8 mouse cellular contexts compared by ENCODE assay signal in genomic region chr2:107290697-107291019, GRCm38 (mm10). TPM values are rescaled to one million over a fixed set of nuclear protein-coding genes. Genes with fewer than 3 reads are reported as not detected.
DNase-seq lines count a peak whose midpoint lies in the region; ATAC-seq and TF ChIP-seq lines count a peak whose summit lies in the region.
"Had no signal": no experiment of that assay in that cellular context is flagged by ENCODE, and none has a peak within 500 bp of the region (broad histone marks: within the 10 kb centered on the region; RNA-seq: fewer than 3 reads in every experiment).

No protein-coding gene starts in this region.

- no peak overlapping the region; the same call in 1 of the 2 replicates for H3K4me3 ChIP-seq in lung, postnatal 0 days (ENCODE audit: low read depth, low read length)
- H3K4me3 ChIP-seq in forebrain, embryonic 16.5 days (replicated peaks; ENCODE audit: low read length), result peak overlapping the region; percentile 65
- H3K4me3 ChIP-seq in liver, embryonic 12.5 days, result peak overlapping the region; percentile 20
- H3K4me3 ChIP-seq in stomach, postnatal 0 days (ENCODE audit: low read depth, low read length), result peak overlapping the region; percentile 36
- H3K4me3 ChIP-seq: erythroblast, embryonic 14.5 days had no signal

- H3K9ac ChIP-seq in lung, postnatal 0 days (replicated peaks; ENCODE audit: low read depth), result no peak overlapping the region
- peak overlapping the region; percentile 52 for H3K9ac ChIP-seq in forebrain, embryonic 16.5 days (replicated peaks; ENCODE audit: low read depth, low read length)
- no peak overlapping the region for H3K9ac ChIP-seq in liver, embryonic 12.5 days
- no peak overlapping the region for H3K9ac ChIP-seq in stomach, postnatal 0 days (ENCODE audit: low read length)

- H3K4me2 ChIP-seq in lung, postnatal 0 days (replicated peaks; ENCODE audit: low read depth, low read length), result peak overlapping the region; percentile 45
- H3K4me2 ChIP-seq in forebrain, embryonic 16.5 days (ENCODE audit: low read length), result peak overlapping the region; percentile 99
- H3K4me2 ChIP-seq in liver, embryonic 12.5 days, result peak overlapping the region; percentile 51
- peak overlapping the region; percentile 57 for H3K4me2 ChIP-seq in stomach, postnatal 0 days (replicated peaks; ENCODE audit: low read depth)

- ATAC-seq in lung, postnatal 0 days, result no peak
- peak; percentile 73 for ATAC-seq in forebrain, embryonic 16.5 days
- peak; percentile 21; the same call in 1 of the 2 replicates for ATAC-seq in liver, embryonic 12.5 days
- no peak; the same call in 1 of the 2 replicates for ATAC-seq in stomach, postnatal 0 days (ENCODE audit: low FRiP score, low TSS enrichment)

- H3K27me3 ChIP-seq in lung, postnatal 0 days (replicated peaks; ENCODE audit: insufficient read depth, low read length), result no peaks in the 10 kb centered on the region
- H3K27me3 ChIP-seq in forebrain, embryonic 16.5 days (replicated peaks; ENCODE audit: control insufficient read depth, insufficient read depth, low read length), result no peaks in the 10 kb centered on the region
- H3K27me3 ChIP-seq in liver, embryonic 12.5 days (replicated peaks), result peaks cover 21% of the 10 kb centered on the region
- no peaks in the 10 kb centered on the region for H3K27me3 ChIP-seq in stomach, postnatal 0 days (ENCODE audit: control insufficient read depth, insufficient read depth, low read length)

- TF ChIP-seq CTCF in lung, postnatal 0 days (IDR thresholded peaks at IDR 0.05), result no peak
- TF ChIP-seq CTCF in stomach, postnatal 0 days (IDR thresholded peaks at IDR 0.05; ENCODE audit: low read depth), result no peak

- H3K4me1 ChIP-seq in lung, postnatal 0 days (ENCODE audit: insufficient read depth, low read depth, low read length), result no peaks in the 10 kb centered on the region; the same call in 1 of the 2 replicates
- no peaks in the 10 kb centered on the region; the same call in 1 of the 2 replicates for H3K4me1 ChIP-seq in forebrain, embryonic 16.5 days (replicated peaks; ENCODE audit: control insufficient read depth, insufficient read depth, low read length)
- H3K4me1 ChIP-seq in liver, embryonic 12.5 days, result 0 out of 2 replicates have a peak, but pooled peaks cover 3% of the 10 kb centered on the region
- no peaks in the 10 kb centered on the region for H3K4me1 ChIP-seq in stomach, postnatal 0 days (replicated peaks; ENCODE audit: control insufficient read depth, insufficient read depth)

- H3K9me3 ChIP-seq in lung, postnatal 0 days (ENCODE audit: low read length), result no peaks in the 10 kb centered on the region
- H3K9me3 ChIP-seq in forebrain, embryonic 16.5 days (ENCODE audit: control insufficient read depth, low read length), result no peaks in the 10 kb centered on the region
- H3K9me3 ChIP-seq in liver, embryonic 12.5 days (replicated peaks), result no peaks in the 10 kb centered on the region
- no peaks in the 10 kb centered on the region for H3K9me3 ChIP-seq in stomach, postnatal 0 days (ENCODE audit: control insufficient read depth, low read length)

- TF ChIP-seq EP300 in lung, postnatal 0 days (IDR thresholded peaks at IDR 0.05), result no peak
- TF ChIP-seq EP300 in stomach, postnatal 0 days (optimal IDR thresholded peaks at IDR 0.05), result no peak

- no peak for DNase-seq in lung, postnatal 0 days (ENCODE audit: low spot score)
- DNase-seq in lung, adult 18-20 months, result no peak
- DNase-seq in stomach, postnatal 0 days (ENCODE audit: low spot score), result no peak
- no peak for DNase-seq in cerebellum, adult 9-10 months
- no peak for DNase-seq in thymus, postnatal 14 days

- H3K27ac ChIP-seq in lung, postnatal 0 days (ENCODE audit: low read length), result no peak overlapping the region
- no peak overlapping the region; the same call in 1 of the 2 replicates for H3K27ac ChIP-seq in forebrain, embryonic 16.5 days (ENCODE audit: low read length)
- H3K27ac ChIP-seq in liver, embryonic 12.5 days, result no peak overlapping the region
- H3K27ac ChIP-seq in stomach, postnatal 0 days (replicated peaks), result no peak overlapping the region

- no peaks in the 10 kb centered on the region for H3K36me3 ChIP-seq in lung, postnatal 0 days (ENCODE audit: insufficient read depth, low read length)
- H3K36me3 ChIP-seq in forebrain, embryonic 16.5 days (ENCODE audit: control insufficient read depth, insufficient read depth), result no peaks in the 10 kb centered on the region
- H3K36me3 ChIP-seq in liver, embryonic 12.5 days, result no peaks in the 10 kb centered on the region
- H3K36me3 ChIP-seq in stomach, postnatal 0 days (ENCODE audit: control insufficient read depth, insufficient read depth, low read length), result no peaks in the 10 kb centered on the region

- 3% methylated on average over 12 of the region's 12 CpGs for WGBS in lung, postnatal 0 days
- WGBS in forebrain, embryonic 16.5 days, result 1% methylated on average over 12 of the region's 12 CpGs
- WGBS in liver, embryonic 12.5 days (ENCODE audit: insufficient replicate concordance), result 2% methylated on average over 12 of the region's 12 CpGs
- 2% methylated on average over 12 of the region's 12 CpGs for WGBS in stomach, postnatal 0 days

RNA-seq across cellular contexts. Expression of gene Kcna4, which starts 0.2 kb away (rescaled TPM):
- 0.25 and 0.30 TPM in 2 replicates for polyA plus RNA-seq in lung, postnatal 0 days (2015; fragmentation: Nextera tagmentation; extraction: Ambion mirVana)
- 3.7 and 6.2 TPM in 2 replicates for polyA plus RNA-seq in forebrain, embryonic 16.5 days (2015; fragmentation: Nextera tagmentation; extraction: Ambion mirVana)
- 0.04 and 0.13 TPM in 2 replicates for polyA plus RNA-seq in liver, embryonic 12.5 days (2016; fragmentation: Nextera tagmentation; extraction: Ambion mirVana)
- polyA plus RNA-seq in stomach, postnatal 0 days (2015; fragmentation: Nextera tagmentation; extraction: Ambion mirVana), result 0.27 and 0.29 TPM in 2 replicates
- polyA plus RNA-seq: erythroblast, embryonic 14.5 days had no signal

Comparison
In these comparisons a context has a peak if more than half of its experiments do, and no peak if none do; other contexts are left out.
1. ATAC-seq: peak in forebrain, embryonic 16.5 days (single experiment) and liver, embryonic 12.5 days (single experiment); none in lung, postnatal 0 days (single experiment) and stomach, postnatal 0 days (single experiment).
2. H3K4me2 ChIP-seq: peak in every context shown above with its lines; median percentile 99 in forebrain, embryonic 16.5 days; 57 in stomach, postnatal 0 days; 51 in liver, embryonic 12.5 days; 45 in lung, postnatal 0 days.